Mouse (Mus musculus) retina, postnatal 7 days (tissue): ENCODE measurements around the gene Car5a.

Experiments
- DNase-seq: peaks from one replicate; pipeline ENCODE4 v3.0.0-alpha.2; 2012; ENCODE audit warnings: low read depth, low spot score

The Car5a gene

GRCm38 (mm10) chr8:121880818-121881217, 63.9 kb downstream of the Car5a start:
- no peak for DNase-seq

- DNase-seq = no peak
These were observed 65.0 kb downstream of the Car5a start for GRCm38 (mm10) chr8:121879712-121880111.

GRCm38 (mm10) chr8:121877828-121878480, 66.8 kb downstream of the Car5a start:
- DNase-seq = no peak

GRCm38 (mm10) chr8:121877212-121877611, 67.5 kb downstream of the Car5a start:
- DNase-seq = no peak

- no peak for DNase-seq
These were observed 69.2 kb downstream of the Car5a start for GRCm38 (mm10) chr8:121875517-121875916.

- no peak for DNase-seq
These were observed 69.7 kb downstream of the Car5a start for GRCm38 (mm10) chr8:121875045-121875444.

DNA sequence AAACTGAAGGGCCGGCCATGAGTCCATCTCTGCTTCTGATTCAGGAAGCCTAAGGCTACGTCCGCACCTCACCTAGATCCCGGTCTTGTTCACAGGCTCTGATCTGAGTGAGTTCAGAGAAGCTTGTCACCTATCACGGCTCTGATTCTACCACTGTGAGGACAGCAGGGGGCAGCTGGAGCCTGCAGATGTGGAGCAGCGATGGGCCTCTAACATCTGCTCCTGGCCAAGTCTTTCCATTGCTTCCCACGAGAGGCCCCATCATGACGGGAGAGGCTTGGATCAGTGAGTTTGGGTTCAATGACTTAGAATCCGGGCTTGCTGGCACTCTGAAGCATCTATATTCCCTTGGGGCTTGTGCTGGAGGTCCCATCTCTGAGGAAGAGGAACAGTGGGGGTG, 70.7 kb downstream of the Car5a start:
- DNase-seq = no peak

DNA sequence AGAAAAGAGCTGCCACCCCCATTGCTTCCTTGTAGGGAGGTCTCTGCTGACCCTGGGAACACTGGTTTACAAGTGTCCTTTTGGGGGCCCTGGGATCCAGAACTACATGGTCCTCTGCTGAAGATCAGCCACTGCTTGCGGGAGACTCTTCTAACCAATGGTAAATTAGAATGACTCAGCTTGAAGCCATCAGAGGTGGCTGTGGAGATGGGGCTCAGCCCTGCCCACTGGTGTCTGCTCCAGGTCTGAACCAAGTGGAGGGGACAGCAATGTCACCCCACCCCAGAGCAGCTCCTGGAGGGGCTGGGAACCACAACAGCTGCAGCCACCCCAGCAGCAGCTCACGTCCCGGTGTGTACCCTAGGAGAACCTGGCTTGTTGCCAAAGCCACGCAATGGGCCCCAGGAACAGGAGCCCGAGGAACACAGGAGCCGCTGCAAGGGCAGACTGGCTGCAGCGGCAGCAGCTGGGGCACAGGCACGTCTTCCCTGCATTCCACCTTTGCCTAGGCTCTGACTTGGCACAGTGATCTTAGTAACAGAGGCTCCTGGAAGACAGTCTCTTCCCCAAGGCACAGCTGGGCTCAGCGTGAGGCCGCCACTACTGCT, 72.8 kb downstream of the Car5a start:
- DNase-seq = no peak

GRCm38 (mm10) chr8:121870190-121870589, 74.5 kb downstream of the Car5a start:
- DNase-seq = no peak

DNA sequence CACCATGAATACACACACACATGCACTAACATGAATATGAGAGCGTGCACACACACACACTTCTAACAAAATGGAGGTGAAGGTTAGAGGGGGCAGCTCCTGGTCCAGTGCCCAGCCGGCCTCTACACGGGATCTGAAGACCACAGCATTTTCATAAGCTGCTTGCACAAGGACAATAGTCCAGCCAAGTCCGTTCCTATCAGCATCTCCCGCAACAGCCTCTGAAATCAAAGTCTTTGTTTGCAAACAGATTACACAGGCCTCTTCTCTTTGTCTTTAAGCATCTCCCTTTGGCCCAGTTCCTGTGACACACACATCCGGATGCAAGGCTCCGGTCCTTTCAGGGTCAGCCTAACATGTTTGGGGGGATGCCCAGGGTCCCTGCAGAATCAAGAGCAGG, 75.8 kb downstream of the Car5a start:
- no peak for DNase-seq

- DNase-seq = no peak
These were observed 76.5 kb downstream of the Car5a start for GRCm38 (mm10) chr8:121868196-121868595.
